Mouse (Mus musculus): ENCODE results near the gene Cd209f.
A peak's percentile ranks its signal among the peaks of the same experiment; 100 is the strongest.
"Not testable (repeated sequence)": the region's sequence is repeated elsewhere in the genome, so short reads cannot be mapped to it uniquely, and the experiment has no call there.

The Cd209f gene

GRCm38 (mm10) chr8:4105735-4106134 lies at the start of gene Cd209f:
Cd209f (minus strand) TSS chr8:4105835.
- DNase-seq (ENCODE audit: low read depth, low spot score), result not testable (repeated sequence)

- no peak for DNase-seq (ENCODE audit: low read depth, low spot score)
These were observed 49.2 kb upstream of the Cd209f start for GRCm38 (mm10) chr8:4154878-4155277.

GRCm38 (mm10) chr8:4147272-4147671 lies 41.6 kb upstream of the Cd209f start:
- DNase-seq (ENCODE audit: low read depth, low spot score), result no peak

GRCm38 (mm10) chr8:4141721-4142120 lies 36.1 kb upstream of the Cd209f start:
- DNase-seq (ENCODE audit: low read depth, low spot score), result no peak

GRCm38 (mm10) chr8:4139660-4140646 lies 34.3 kb upstream of the Cd209f start:
- peak; percentile 40 for DNase-seq (ENCODE audit: low read depth, low spot score)

- DNase-seq (ENCODE audit: low read depth, low spot score), result no peak
These were observed 28.2 kb upstream of the Cd209f start, which contains the start of gene Cd209g for GRCm38 (mm10) chr8:4133798-4134197. Cd209g (plus strand) TSS chr8:4134098.

GRCm38 (mm10) chr8:4088514-4088913 lies 17.1 kb downstream of the Cd209f start:
- DNase-seq (ENCODE audit: low read depth, low spot score), result not testable (repeated sequence)

GRCm38 (mm10) chr8:4087180-4087722 lies 18.4 kb downstream of the Cd209f start:
- not testable (repeated sequence) for DNase-seq (ENCODE audit: low read depth, low spot score)
